Mouse (Mus musculus): ENCODE data around the gene Pacrg. TPM values are rescaled to one million over a fixed set of nuclear protein-coding genes. Genes with fewer than 3 reads are reported as not detected.

Pacrg gene
- 3.7 and 3.8 TPM in 2 replicates for polyA plus RNA-seq (2015; fragmentation: Nextera tagmentation; extraction: Ambion mirVana)

DNA sequence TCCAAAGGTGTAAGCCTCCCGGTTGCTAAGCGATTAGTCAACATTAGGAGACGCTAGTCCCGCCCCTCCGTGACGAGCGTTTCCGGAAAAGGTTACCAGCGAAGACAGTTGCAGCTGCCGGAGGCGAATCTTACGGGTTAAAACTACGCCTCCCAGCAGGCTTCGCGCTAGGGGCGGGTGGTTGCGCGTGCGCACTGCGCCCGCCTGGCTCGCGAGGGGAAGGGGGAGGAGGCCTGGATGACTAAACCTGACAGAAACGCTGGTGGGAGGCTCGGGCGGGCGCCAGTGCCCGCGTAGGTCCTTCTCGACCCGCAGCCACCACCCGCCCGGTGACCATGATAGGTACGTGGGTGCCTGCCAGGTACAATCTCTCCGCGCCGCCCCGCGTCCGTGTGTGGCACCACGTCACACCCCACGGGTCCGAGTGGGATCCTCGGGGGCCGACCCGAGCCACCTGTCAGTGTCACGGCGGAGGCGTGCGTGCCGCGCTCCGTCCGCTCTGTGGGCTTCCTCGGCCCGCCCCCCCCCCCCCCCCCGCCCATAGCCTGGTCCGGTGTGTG, at the start of gene Pacrg, which contains the start of gene Prkn:
Gene Pacrg, minus strand, starts transcription at position 164 of the 560 bp plus-strand sequence.
Gene Prkn, plus strand, starts transcription at position 237 of the 560 bp plus-strand sequence.
- no peaks in the 10 kb centered on the region for H3K9me3 ChIP-seq (ENCODE audit: control insufficient read depth, low read length)
- ATAC-seq (ENCODE audit: low read depth), result peak; percentile 96
- whole genome bisulfite sequencing, result 0% methylated on average over 39 of the region's 58 CpGs
- peaks cover 3% of the 10 kb centered on the region; the same call in 1 of the 2 replicates for H3K4me1 ChIP-seq (replicated peaks; ENCODE audit: control insufficient read depth, insufficient read depth, low read length)
- no peak within 1 kb of the TSS; the same call in 1 of the 2 replicates for H3K27ac ChIP-seq (ENCODE audit: low read length)
- H3K9ac ChIP-seq (ENCODE audit: low read length), result peak within 1 kb of the TSS; percentile 80
- H3K4me3 ChIP-seq (ENCODE audit: low read length), result peak within 1 kb of the TSS; percentile 82
- H3K4me2 ChIP-seq (ENCODE audit: low read depth, low read length), result peak within 1 kb of the TSS; percentile 87
- H3K36me3 ChIP-seq (ENCODE audit: control insufficient read depth, insufficient read depth, low read length), result no peaks in the 10 kb centered on the region
- H3K27me3 ChIP-seq (ENCODE audit: control insufficient read depth, insufficient read depth, low read depth, low read length), result no peaks in the 10 kb centered on the region

DNA sequence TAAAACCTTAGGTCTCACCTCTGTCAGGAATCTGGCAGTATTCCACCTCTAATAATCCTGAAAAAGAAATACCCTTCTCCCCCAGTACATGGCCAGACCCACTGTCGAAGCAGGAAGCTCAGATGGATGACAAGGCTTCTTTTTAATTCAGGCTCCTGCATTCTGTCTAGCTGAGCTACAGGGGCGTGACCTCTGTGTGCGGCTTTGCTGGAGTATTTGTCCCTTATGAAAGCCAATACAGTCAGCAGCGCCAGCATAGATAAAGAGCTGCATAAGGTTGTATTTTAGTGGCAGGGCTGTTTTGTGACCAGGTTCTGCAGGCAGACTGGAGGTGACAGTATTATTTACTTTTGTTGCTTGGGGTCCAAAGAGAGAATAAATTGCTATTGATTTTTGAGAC, 47.8 kb upstream of the Pacrg start:
- no peak for ATAC-seq (ENCODE audit: low read depth)
- Histone ChIP-seq H3K27me3 (ENCODE audit: control insufficient read depth, insufficient read depth, low read depth, low read length) (no peaks in the 10 kb centered on the region), H3K27ac (ENCODE audit: low read length) (no peak overlapping the region), H3K9me3 (ENCODE audit: control insufficient read depth, low read length) (no peaks in the 10 kb centered on the region), H3K36me3 (ENCODE audit: control insufficient read depth, insufficient read depth, low read length) (no peaks in the 10 kb centered on the region), H3K9ac (ENCODE audit: low read length) (no peak overlapping the region), H3K4me2 (ENCODE audit: low read depth, low read length) (no peak overlapping the region), H3K4me1 (replicated peaks; ENCODE audit: control insufficient read depth, insufficient read depth, low read length) (no peaks in the 10 kb centered on the region), H3K4me3 (ENCODE audit: low read length) (no peak overlapping the region)
- WGBS, result 42% methylated on average over 4 of the region's 4 CpGs

GRCm38 (mm10) chr17:10882260-10882659, 42.1 kb upstream of the Pacrg start:
- no peak overlapping the region for H3K4me3 ChIP-seq (ENCODE audit: low read length)
- H3K9me3 ChIP-seq (ENCODE audit: control insufficient read depth, low read length), result no peaks in the 10 kb centered on the region
- H3K4me1 ChIP-seq (replicated peaks; ENCODE audit: control insufficient read depth, insufficient read depth, low read length), result no peaks in the 10 kb centered on the region
- WGBS, result 78% methylated on average over 1 of the region's 1 CpGs
- H3K27ac ChIP-seq (ENCODE audit: low read length), result no peak overlapping the region
- no peak for ATAC-seq (ENCODE audit: low read depth)
- no peak overlapping the region for H3K9ac ChIP-seq (ENCODE audit: low read length)
- H3K4me2 ChIP-seq (ENCODE audit: low read depth, low read length), result no peak overlapping the region
- no peaks in the 10 kb centered on the region for H3K36me3 ChIP-seq (ENCODE audit: control insufficient read depth, insufficient read depth, low read length)
- no peaks in the 10 kb centered on the region for H3K27me3 ChIP-seq (ENCODE audit: control insufficient read depth, insufficient read depth, low read depth, low read length)

GRCm38 (mm10) chr17:10878986-10879385, 38.9 kb upstream of the Pacrg start:
- 60% methylated on average over 5 of the region's 5 CpGs for WGBS
- Histone ChIP-seq H3K27me3 (ENCODE audit: control insufficient read depth, insufficient read depth, low read depth, low read length) (no peaks in the 10 kb centered on the region), H3K4me2 (ENCODE audit: low read depth, low read length) (no peak overlapping the region), H3K4me3 (ENCODE audit: low read length) (no peak overlapping the region), H3K4me1 (replicated peaks; ENCODE audit: control insufficient read depth, insufficient read depth, low read length) (no peaks in the 10 kb centered on the region), H3K27ac (ENCODE audit: low read length) (no peak overlapping the region), H3K36me3 (ENCODE audit: control insufficient read depth, insufficient read depth, low read length) (no peaks in the 10 kb centered on the region), H3K9ac (ENCODE audit: low read length) (no peak overlapping the region), H3K9me3 (ENCODE audit: control insufficient read depth, low read length) (no peaks in the 10 kb centered on the region)
- no peak for ATAC-seq (ENCODE audit: low read depth)

DNA sequence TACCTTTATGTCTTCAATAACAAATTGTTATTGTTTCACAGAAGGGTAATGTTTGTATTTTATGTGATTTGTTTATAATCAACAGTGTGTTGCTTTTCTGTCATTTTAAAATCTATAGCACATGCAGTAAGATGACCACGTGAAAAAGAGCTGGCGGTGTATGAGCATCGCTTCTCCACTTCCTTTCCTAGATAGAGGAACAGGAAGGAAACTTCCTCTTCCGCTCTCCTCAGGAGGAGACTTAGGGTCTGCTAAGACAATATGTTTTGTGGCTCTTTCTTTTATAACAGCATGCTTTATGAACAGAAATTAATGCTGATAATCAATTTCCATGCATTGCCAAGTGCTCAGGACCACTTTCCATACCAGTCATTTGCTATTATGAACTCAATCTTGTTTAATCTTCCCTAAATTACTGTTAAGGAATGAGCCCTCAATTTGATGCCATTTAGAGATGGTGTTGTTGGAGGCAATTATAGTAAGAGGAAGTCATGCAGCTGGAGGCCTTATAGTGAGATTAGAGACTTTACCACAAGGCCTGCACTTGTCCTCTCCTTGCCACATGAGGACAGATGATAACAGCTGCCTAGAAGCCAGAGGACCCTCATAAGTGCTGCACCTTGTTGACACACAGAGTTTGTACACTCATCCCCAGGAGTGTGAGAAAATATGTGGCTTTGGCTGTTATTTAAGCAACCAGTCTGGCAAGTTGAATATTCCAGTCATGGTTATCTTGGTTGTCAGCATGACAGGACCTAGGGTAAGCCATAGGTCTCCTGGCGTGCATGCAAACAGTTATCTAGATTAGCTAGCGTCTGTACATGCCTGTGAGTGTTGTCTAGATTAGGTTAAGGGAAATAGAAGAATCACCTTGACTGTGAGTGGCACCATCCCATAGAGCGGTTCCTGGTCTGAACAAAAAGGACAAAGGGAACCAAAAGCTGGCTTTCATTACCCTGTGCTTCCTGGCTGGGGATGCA, 34.4 kb upstream of the Pacrg start:
- no peak for ATAC-seq (ENCODE audit: low read depth)
- H3K36me3 ChIP-seq (ENCODE audit: control insufficient read depth, insufficient read depth, low read length), result no peaks in the 10 kb centered on the region

DNA sequence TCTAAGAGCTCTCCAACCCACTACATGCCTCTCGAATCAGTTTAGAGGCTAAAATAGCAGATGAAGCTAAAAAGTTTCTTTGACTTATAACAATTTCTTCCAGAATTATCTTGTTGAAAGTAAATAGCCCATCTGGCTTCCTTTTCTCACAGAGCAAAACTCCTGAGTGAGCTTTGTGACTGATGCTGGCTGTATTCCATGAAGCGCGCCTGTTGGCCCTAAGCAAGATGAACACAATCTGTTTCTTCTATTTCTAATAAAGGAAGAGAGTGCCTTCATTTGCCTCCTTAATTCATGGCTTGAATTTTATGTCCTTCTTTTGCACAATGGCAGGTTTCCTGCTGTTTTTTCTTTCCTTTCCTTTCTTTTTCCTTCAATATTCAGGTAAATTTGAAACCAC, 14.1 kb upstream of the Pacrg start:
- no peaks in the 10 kb centered on the region for H3K27me3 ChIP-seq (ENCODE audit: control insufficient read depth, insufficient read depth, low read depth, low read length)
- no peak overlapping the region for H3K9ac ChIP-seq (ENCODE audit: low read length)
- no peaks in the 10 kb centered on the region for H3K36me3 ChIP-seq (ENCODE audit: control insufficient read depth, insufficient read depth, low read length)
- no peaks in the 10 kb centered on the region for H3K4me1 ChIP-seq (replicated peaks; ENCODE audit: control insufficient read depth, insufficient read depth, low read length)
- no peak for ATAC-seq (ENCODE audit: low read depth)
- no peak overlapping the region for H3K4me3 ChIP-seq (ENCODE audit: low read length)
- no peaks in the 10 kb centered on the region for H3K9me3 ChIP-seq (ENCODE audit: control insufficient read depth, low read length)
- no peak overlapping the region for H3K4me2 ChIP-seq (ENCODE audit: low read depth, low read length)
- WGBS, result 74% methylated on average over 3 of the region's 3 CpGs
- H3K27ac ChIP-seq (ENCODE audit: low read length), result no peak overlapping the region

More for the DNA sequence above, 34.4 kb upstream of the Pacrg start:
- Histone ChIP-seq H3K4me2 (ENCODE audit: low read depth, low read length) (no peak overlapping the region), H3K9me3 (ENCODE audit: control insufficient read depth, low read length) (no peaks in the 10 kb centered on the region), H3K4me3 (ENCODE audit: low read length) (no peak overlapping the region), H3K27ac (ENCODE audit: low read length) (no peak overlapping the region), H3K9ac (ENCODE audit: low read length) (no peak overlapping the region), H3K4me1 (replicated peaks; ENCODE audit: control insufficient read depth, insufficient read depth, low read length) (no peaks in the 10 kb centered on the region), H3K27me3 (ENCODE audit: control insufficient read depth, insufficient read depth, low read depth, low read length) (no peaks in the 10 kb centered on the region)
- WGBS, result 70% methylated on average over 7 of the region's 7 CpGs

DNA sequence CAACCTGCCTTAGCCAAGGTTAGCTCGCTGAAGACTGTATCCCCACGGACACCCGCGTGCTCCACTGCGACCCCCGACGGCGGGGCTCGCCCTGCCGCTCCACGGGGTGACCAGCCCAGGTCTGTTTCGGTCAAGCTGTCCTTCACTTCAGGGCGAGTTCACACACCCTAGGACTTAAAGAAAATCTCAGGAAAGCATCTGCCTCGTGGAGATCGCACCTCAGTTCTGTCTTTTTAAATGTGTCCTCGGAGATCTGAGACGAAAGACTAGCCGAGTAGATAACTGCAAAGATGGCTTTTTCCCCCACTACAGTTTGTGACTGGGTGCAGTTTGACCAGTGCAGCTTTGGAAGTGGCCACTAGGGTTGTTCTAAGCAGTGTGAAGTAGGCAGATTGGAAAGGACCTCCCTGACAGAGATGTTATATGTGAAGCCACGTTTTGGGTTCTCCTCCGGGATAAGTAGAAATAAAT, 655 bp upstream of the Pacrg start:
- Histone ChIP-seq H3K36me3 (ENCODE audit: control insufficient read depth, insufficient read depth, low read length) (no peaks in the 10 kb centered on the region), H3K27ac (ENCODE audit: low read length) (no peak overlapping the region), H3K4me2 (ENCODE audit: low read depth, low read length) (peak overlapping the region; percentile 87), H3K9ac (ENCODE audit: low read length) (peak overlapping the region; percentile 80), H3K4me1 (replicated peaks; ENCODE audit: control insufficient read depth, insufficient read depth, low read length) (peaks cover 3% of the 10 kb centered on the region; the same call in 1 of the 2 replicates), H3K4me3 (ENCODE audit: low read length) (peak overlapping the region; percentile 82), H3K9me3 (ENCODE audit: control insufficient read depth, low read length) (no peaks in the 10 kb centered on the region), H3K27me3 (ENCODE audit: control insufficient read depth, insufficient read depth, low read depth, low read length) (no peaks in the 10 kb centered on the region)
- ATAC-seq (ENCODE audit: low read depth), result peak; percentile 65
- 2% methylated on average over 20 of the region's 20 CpGs for WGBS

GRCm38 (mm10) chr17:10818971-10819370, 21.1 kb downstream of the Pacrg start:
- no peak overlapping the region for H3K4me2 ChIP-seq (ENCODE audit: low read depth, low read length)
- H3K9me3 ChIP-seq (ENCODE audit: control insufficient read depth, low read length), result no peaks in the 10 kb centered on the region
- 75% methylated on average over 4 of the region's 4 CpGs for WGBS
- no peak for ATAC-seq (ENCODE audit: low read depth)
- H3K9ac ChIP-seq (ENCODE audit: low read length), result no peak overlapping the region
- H3K27me3 ChIP-seq (ENCODE audit: control insufficient read depth, insufficient read depth, low read depth, low read length), result no peaks in the 10 kb centered on the region
- H3K36me3 ChIP-seq (ENCODE audit: control insufficient read depth, insufficient read depth, low read length), result no peaks in the 10 kb centered on the region
- no peak overlapping the region for H3K27ac ChIP-seq (ENCODE audit: low read length)
- H3K4me1 ChIP-seq (replicated peaks; ENCODE audit: control insufficient read depth, insufficient read depth, low read length), result no peaks in the 10 kb centered on the region
- no peak overlapping the region for H3K4me3 ChIP-seq (ENCODE audit: low read length)

- no peaks in the 10 kb centered on the region for H3K9me3 ChIP-seq (ENCODE audit: control insufficient read depth, low read length)
- no peak for ATAC-seq (ENCODE audit: low read depth)
- no peak overlapping the region for H3K4me3 ChIP-seq (ENCODE audit: low read length)
- H3K36me3 ChIP-seq (ENCODE audit: control insufficient read depth, insufficient read depth, low read length), result no peaks in the 10 kb centered on the region
- H3K27me3 ChIP-seq (ENCODE audit: control insufficient read depth, insufficient read depth, low read depth, low read length), result no peaks in the 10 kb centered on the region
- no peak overlapping the region for H3K4me2 ChIP-seq (ENCODE audit: low read depth, low read length)
- WGBS, result 65% methylated on average over 2 of the region's 2 CpGs
- H3K4me1 ChIP-seq (replicated peaks; ENCODE audit: control insufficient read depth, insufficient read depth, low read length), result no peaks in the 10 kb centered on the region
- no peak overlapping the region for H3K27ac ChIP-seq (ENCODE audit: low read length)
- no peak overlapping the region for H3K9ac ChIP-seq (ENCODE audit: low read length)
Observed at GRCm38 (mm10) chr17:10808571-10808970, 31.5 kb downstream of the Pacrg start.
